Mouse (Mus musculus) brain, embryonic 18.5 days (tissue): ENCODE measurements at regions not wholly inside any gene's neighbourhood (a gene's known extent, or its start where the extent isn't known, plus 50 kb on each side); places are given as distances from the start of the nearest gene placed in this dataset.

ENCODE experiments used
- DNase-seq: peaks from one replicate; pipeline ENCODE4 v3.0.0-alpha.2; 2012; ENCODE audit warnings: low read depth, low spot score

GRCm38 (mm10) chr4:10560078-10560477 lies 314.2 kb upstream of the 2610301B20Rik start:
- no peak for DNase-seq

- no peak for DNase-seq
These were observed 269.8 kb upstream of the 2610301B20Rik start for GRCm38 (mm10) chr4:10604513-10604912.

GRCm38 (mm10) chr4:10607855-10608576 lies 266.3 kb upstream of the 2610301B20Rik start:
- no peak for DNase-seq

GRCm38 (mm10) chr4:10610784-10611183 lies 263.5 kb upstream of the 2610301B20Rik start:
- DNase-seq, result no peak
